Mouse (Mus musculus): ENCODE measurements around the gene Plcb4. TPM values are rescaled to one million over a fixed set of nuclear protein-coding genes. Genes with fewer than 3 reads are reported as not detected.

Plcb4 gene
- polyA plus RNA-seq, 1 experiment, result 42.0 TPM

- no peak overlapping the region for H3K27ac ChIP-seq (ENCODE audit: insufficient read depth, low read length)
- no peak overlapping the region for H3K4me3 ChIP-seq (ENCODE audit: insufficient read depth, low read length)
- TF ChIP-seq POLR2A (IDR thresholded peaks at IDR 0.05; ENCODE audit: extremely low read depth, insufficient read depth, low read length), result no peak
- no peak for TF ChIP-seq CTCF (IDR thresholded peaks at IDR 0.05; ENCODE audit: extremely low read depth, insufficient read depth, low read length)
- H3K4me1 ChIP-seq (ENCODE audit: control insufficient read depth, insufficient read depth, low read length), result peaks cover 2% of the 10 kb centered on the region; the same call in 1 of the 2 replicates
These were observed 353.9 kb downstream of the Plcb4 start for GRCm38 (mm10) chr2:136012759-136013158.

DNA sequence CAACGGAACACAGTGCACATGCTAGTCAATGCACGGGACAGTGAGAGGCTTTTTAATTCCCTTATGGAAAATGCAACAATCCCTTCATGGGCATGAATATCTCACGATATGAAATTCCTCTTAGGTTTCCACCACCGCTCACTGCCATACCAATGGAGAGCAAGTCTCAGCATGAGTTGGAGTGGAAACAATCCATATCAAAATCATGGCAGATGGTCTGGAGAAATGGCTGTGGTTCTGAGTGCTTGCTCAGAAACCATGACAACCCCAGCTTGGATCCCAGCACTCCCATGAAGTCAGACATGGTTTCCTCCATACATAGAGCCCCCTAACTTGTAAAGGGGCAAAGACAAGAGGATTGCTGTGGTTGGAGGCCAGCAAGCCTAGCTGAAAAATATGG is 389.7 kb downstream of the Plcb4 start:
- Histone ChIP-seq H3K27ac (ENCODE audit: insufficient read depth, low read length) (no peak overlapping the region), H3K4me1 (ENCODE audit: control insufficient read depth, insufficient read depth, low read length) (peaks cover 4% of the 10 kb centered on the region), H3K4me3 (ENCODE audit: insufficient read depth, low read length) (no peak overlapping the region)
- TF ChIP-seq POLR2A (IDR thresholded peaks at IDR 0.05; ENCODE audit: extremely low read depth, insufficient read depth, low read length) (no peak), CTCF (IDR thresholded peaks at IDR 0.05; ENCODE audit: extremely low read depth, insufficient read depth, low read length) (no peak)

GRCm38 (mm10) chr2:136050793-136051615 is 392.2 kb downstream of the Plcb4 start:
- Histone ChIP-seq H3K4me1 (ENCODE audit: control insufficient read depth, insufficient read depth, low read length) (peaks cover 4% of the 10 kb centered on the region), H3K27ac (ENCODE audit: insufficient read depth, low read length) (0 out of 2 replicates have a peak overlapping the region, but pooled peaks have one; percentile 17), H3K4me3 (ENCODE audit: insufficient read depth, low read length) (peak overlapping the region; percentile 12)
- TF ChIP-seq CTCF (IDR thresholded peaks at IDR 0.05; ENCODE audit: extremely low read depth, insufficient read depth, low read length), result no peak

DNA sequence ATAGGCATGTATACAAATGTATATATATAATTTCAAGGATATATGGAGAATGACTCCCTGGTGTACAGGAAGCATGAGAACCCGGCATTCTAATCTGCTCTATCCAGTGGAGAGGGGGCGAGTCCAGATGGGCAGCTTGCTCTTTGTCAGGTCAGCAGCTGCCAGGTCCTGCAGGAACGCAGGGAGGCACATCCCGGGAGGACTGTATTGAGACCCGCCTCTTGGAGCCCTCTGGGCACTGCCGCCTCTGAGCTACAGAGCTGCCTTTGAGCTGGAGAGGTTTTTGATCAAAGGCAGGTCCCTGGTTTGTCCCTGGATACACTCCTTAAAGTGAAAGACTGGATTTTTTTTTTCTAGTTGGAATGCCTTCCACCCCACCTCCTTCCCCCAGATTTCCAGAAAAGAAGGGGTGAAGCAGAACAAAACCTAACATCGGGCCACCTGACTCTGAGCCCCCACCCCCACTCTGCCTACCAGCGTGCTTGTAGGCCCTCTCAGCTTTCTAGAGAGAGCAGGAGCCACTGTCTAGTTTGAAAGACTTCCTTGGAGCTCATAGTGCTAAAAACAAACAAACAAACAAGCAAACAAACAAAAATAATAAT is 393.0 kb downstream of the Plcb4 start, which contains the start of gene Lamp5:
Gene Lamp5, plus strand, starts transcription at position 552 of the 602 bp plus-strand sequence.
- H3K27ac ChIP-seq (ENCODE audit: insufficient read depth, low read length), result 0 out of 2 replicates have a peak within 1 kb of the TSS, but pooled peaks have one; percentile 32

DNA sequence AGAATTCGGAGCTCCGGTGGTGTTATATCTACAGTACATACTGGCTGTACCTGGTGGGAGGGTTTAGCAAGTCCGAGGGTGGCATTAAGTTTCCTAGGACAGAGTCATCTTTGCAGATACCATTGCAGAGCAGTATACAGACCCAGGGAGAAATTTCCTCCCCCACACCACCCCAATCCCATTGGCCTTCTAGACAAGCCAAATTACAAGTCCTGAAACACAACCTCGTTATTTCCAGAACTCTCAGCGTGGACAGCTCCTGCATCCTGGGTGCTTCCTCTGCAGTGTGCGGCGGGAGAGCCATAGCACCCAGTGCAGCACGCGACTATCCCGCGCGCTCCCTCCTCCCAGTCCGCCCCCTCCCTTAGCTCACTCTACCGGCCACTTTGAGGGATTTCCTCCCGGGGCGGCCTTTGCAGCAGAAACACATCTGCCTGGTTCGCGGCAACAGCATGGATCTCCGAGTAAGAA is 399.1 kb downstream of the Plcb4 start:
- H3K4me3 ChIP-seq (ENCODE audit: insufficient read depth, low read length), result peak overlapping the region; percentile 99
- TF ChIP-seq POLR2A (IDR thresholded peaks at IDR 0.05; ENCODE audit: extremely low read depth, insufficient read depth, low read length) (peak; percentile 38; the same call in 1 of the 2 replicates), CTCF (IDR thresholded peaks at IDR 0.05; ENCODE audit: extremely low read depth, insufficient read depth, low read length) (no peak)
- peak overlapping the region; percentile 76; the same call in 1 of the 2 replicates for H3K27ac ChIP-seq (ENCODE audit: insufficient read depth, low read length)
- H3K4me1 ChIP-seq (ENCODE audit: control insufficient read depth, insufficient read depth, low read length), result no peaks in the 10 kb centered on the region

More for the DNA sequence above, 393.0 kb downstream of the Plcb4 start, which contains the start of gene Lamp5:
- TF ChIP-seq CTCF (IDR thresholded peaks at IDR 0.05; ENCODE audit: extremely low read depth, insufficient read depth, low read length) (no peak), POLR2A (IDR thresholded peaks at IDR 0.05; ENCODE audit: extremely low read depth, insufficient read depth, low read length) (no peak)
- Histone ChIP-seq H3K4me1 (ENCODE audit: control insufficient read depth, insufficient read depth, low read length) (peaks cover 4% of the 10 kb centered on the region), H3K4me3 (ENCODE audit: insufficient read depth, low read length) (peak within 1 kb of the TSS; percentile 12)

- Histone ChIP-seq H3K4me1 (ENCODE audit: control insufficient read depth, insufficient read depth, low read length) (no peaks in the 10 kb centered on the region), H3K27ac (ENCODE audit: insufficient read depth, low read length) (peak overlapping the region; percentile 76; the same call in 1 of the 2 replicates), H3K4me3 (ENCODE audit: insufficient read depth, low read length) (peak overlapping the region; percentile 99)
- TF ChIP-seq POLR2A (IDR thresholded peaks at IDR 0.05; ENCODE audit: extremely low read depth, insufficient read depth, low read length), result no peak
- no peak for TF ChIP-seq CTCF (IDR thresholded peaks at IDR 0.05; ENCODE audit: extremely low read depth, insufficient read depth, low read length)
These were observed 399.6 kb downstream of the Plcb4 start for GRCm38 (mm10) chr2:136058398-136058797.

DNA sequence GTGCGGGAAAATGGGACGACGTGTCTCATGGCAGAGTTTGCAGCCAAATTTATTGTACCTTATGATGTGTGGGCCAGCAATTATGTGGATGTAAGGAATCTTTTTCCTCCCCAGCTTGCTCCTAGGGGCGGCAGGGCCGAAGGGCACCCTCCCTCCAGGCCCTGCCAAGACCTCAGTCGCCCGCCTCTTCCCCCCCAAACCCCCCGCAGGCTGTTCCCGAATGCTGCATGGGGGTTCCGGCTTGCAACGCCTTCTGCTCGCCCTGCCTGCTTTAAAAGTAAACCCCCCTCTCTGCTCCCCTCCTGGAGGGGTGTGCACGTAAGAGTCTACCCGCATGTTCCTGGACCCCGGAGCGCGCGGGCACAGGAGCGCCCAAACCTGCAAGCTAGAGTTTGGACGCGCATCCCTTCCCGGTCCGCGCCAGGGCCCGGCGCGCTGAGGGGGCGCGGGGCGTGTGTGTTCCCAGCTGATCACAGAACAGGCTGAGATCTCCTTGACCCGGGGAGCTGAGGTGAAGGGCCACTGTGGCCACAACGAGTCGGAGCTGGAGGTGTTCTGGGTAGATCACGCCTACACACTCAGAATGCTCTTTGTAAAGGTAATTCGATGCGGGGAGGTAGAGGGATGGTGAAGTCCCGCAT is 400.3 kb downstream of the Plcb4 start:
- TF ChIP-seq POLR2A (IDR thresholded peaks at IDR 0.05; ENCODE audit: extremely low read depth, insufficient read depth, low read length) (no peak), CTCF (IDR thresholded peaks at IDR 0.05; ENCODE audit: extremely low read depth, insufficient read depth, low read length) (no peak)
- H3K27ac ChIP-seq (ENCODE audit: insufficient read depth, low read length), result peak overlapping the region; percentile 83; the same call in 1 of the 2 replicates
- peak overlapping the region; percentile 99 for H3K4me3 ChIP-seq (ENCODE audit: insufficient read depth, low read length)
- H3K4me1 ChIP-seq (ENCODE audit: control insufficient read depth, insufficient read depth, low read length), result no peaks in the 10 kb centered on the region
